Mouse (Mus musculus) heart, embryonic 13.5 days (tissue): Measurements from ENCODE around the gene Rnpepl1. TPM values are rescaled to one million over a fixed set of nuclear protein-coding genes. Genes with fewer than 3 reads are reported as not detected.
A peak's percentile ranks its signal among the peaks of the same experiment; 100 is the strongest.

Experiments used
- ATAC-seq: fragments of 200-750 bp; cut with Nextera tagmentation; 2 replicates; pipeline ENCODE4 v1.8.0; 2017; ENCODE audit warnings: moderate TSS enrichment; ENCODE audit not compliant: insufficient number of reproducible peaks, low FRiP score, low TSS enrichment; ENCODE audit errors: extremely low read depth
- H3K27ac ChIP-seq: fragments of 300-500 bp; sonication (generic); replicated peaks from 2 replicates; pipeline ENCODE4 v1.5.1; 2015; ENCODE audit warnings: moderate library complexity, mild to moderate bottlenecking, inconsistent platforms
- H3K27me3 ChIP-seq: fragments of 300-500 bp; sonication (generic); replicated peaks from 2 replicates; pipeline ENCODE4 v1.6.1; 2015; ENCODE audit warnings: mild to moderate bottlenecking, inconsistent platforms
- H3K36me3 ChIP-seq: fragments of 300-500 bp; sonication (generic); 2 replicates; pipeline ENCODE4 v1.6.1; 2015; ENCODE audit warnings: mild to moderate bottlenecking, inconsistent platforms
- H3K4me1 ChIP-seq: fragments of 300-500 bp; sonication (generic); 2 replicates; pipeline ENCODE4 v1.6.1; 2015; ENCODE audit warnings: inconsistent platforms
- H3K4me2 ChIP-seq: fragments of 300-500 bp; sonication (generic); 2 replicates; pipeline ENCODE4 v1.6.1; 2015; ENCODE audit warnings: inconsistent platforms, mild to moderate bottlenecking, moderate library complexity
- H3K4me3 ChIP-seq: fragments of 300-500 bp; sonication (generic); 2 replicates; pipeline ENCODE4 v1.5.1; 2015; ENCODE audit warnings: moderate library complexity, mild to moderate bottlenecking, inconsistent platforms
- H3K9ac ChIP-seq: fragments of 300-500 bp; sonication (generic); 2 replicates; pipeline ENCODE4 v1.6.1; 2015; ENCODE audit warnings: inconsistent platforms, mild to moderate bottlenecking, moderate library complexity
- H3K9me3 ChIP-seq: fragments of 300-500 bp; sonication (generic); 2 replicates; pipeline ENCODE4 v1.6.1; 2016; ENCODE audit warnings: inconsistent platforms
- WGBS: fragments of 180-500 bp; shearing (Covaris S2); methylation state at CpG from one replicate; pipeline ENCODE4 v1.1.7; 2015; ENCODE audit warnings: mixed read lengths; 5-methylcytosine and 5-hydroxymethylcytosine counted together
- polyA plus RNA-seq: library from polyadenylated mRNA; unstranded; fragments of >200 nt; fragmentation: Nextera tagmentation; extraction: Ambion mirVana; gene quantifications from 2 replicates; pipeline ENCODE4 v1.2.1, GENCODE M21; 2015

Rnpepl1 gene
- polyA plus RNA-seq, 1 experiment from 2014 or later = 31.0 TPM

- Histone ChIP-seq H3K9ac (peak overlapping the region; percentile 86), H3K9me3 (no peaks in the 10 kb centered on the region), H3K4me3 (peak overlapping the region; percentile 84), H3K27me3 (peaks cover 6% of the 10 kb centered on the region), H3K4me2 (peak overlapping the region; percentile 83), H3K4me1 (peaks cover 45% of the 10 kb centered on the region), H3K27ac (peak overlapping the region; percentile 87), H3K36me3 (no peaks in the 10 kb centered on the region)
- WGBS = 38% methylated on average over 20 of the region's 20 CpGs
- no peak for ATAC-seq
Observed at GRCm38 (mm10) chr1:92907632-92908360, 2.8 kb upstream of the Rnpepl1 start.

GRCm38 (mm10) chr1:92908664-92909063 is 1.9 kb upstream of the Rnpepl1 start:
- H3K4me2 ChIP-seq = no peak overlapping the region
- no peak for ATAC-seq
- 92% methylated on average over 3 of the region's 3 CpGs for WGBS

GRCm38 (mm10) chr1:92909068-92909467 is 1.5 kb upstream of the Rnpepl1 start:
- peaks cover 6% of the 10 kb centered on the region; the same call in 1 of the 2 replicates for H3K27me3 ChIP-seq
- no peak overlapping the region for H3K9ac ChIP-seq
- peaks cover 43% of the 10 kb centered on the region for H3K4me1 ChIP-seq
- no peaks in the 10 kb centered on the region for H3K9me3 ChIP-seq
- H3K27ac ChIP-seq = no peak overlapping the region
- H3K4me3 ChIP-seq = no peak overlapping the region
- no peak overlapping the region for H3K4me2 ChIP-seq
- H3K36me3 ChIP-seq = peaks cover 4% of the 10 kb centered on the region
- no peak for ATAC-seq
- WGBS = 68% methylated on average over 4 of the region's 4 CpGs

More at GRCm38 (mm10) chr1:92908664-92909063, 1.9 kb upstream of the Rnpepl1 start:
- Histone ChIP-seq H3K4me1 (peaks cover 43% of the 10 kb centered on the region), H3K36me3 (no peaks in the 10 kb centered on the region), H3K9ac (no peak overlapping the region), H3K9me3 (no peaks in the 10 kb centered on the region), H3K27me3 (peaks cover 6% of the 10 kb centered on the region), H3K27ac (no peak overlapping the region), H3K4me3 (no peak overlapping the region)

GRCm38 (mm10) chr1:92910925-92911720 is 540 bp downstream of the Rnpepl1 start:
- Histone ChIP-seq H3K36me3 (peaks cover 24% of the 10 kb centered on the region), H3K27ac (peak overlapping the region; percentile 90), H3K4me1 (peaks cover 43% of the 10 kb centered on the region), H3K9me3 (no peaks in the 10 kb centered on the region), H3K4me2 (peak overlapping the region; percentile 96), H3K9ac (peak overlapping the region; percentile 93), H3K27me3 (peaks cover 6% of the 10 kb centered on the region; the same call in 1 of the 2 replicates), H3K4me3 (peak overlapping the region; percentile 71)
- 0 out of 2 replicates have a peak, but pooled peaks have one; percentile 5 for ATAC-seq
- WGBS = 1% methylated on average over 77 of the region's 85 CpGs

GRCm38 (mm10) chr1:92911721-92912138 is 1.1 kb downstream of the Rnpepl1 start:
- Histone ChIP-seq H3K9me3 (no peaks in the 10 kb centered on the region), H3K27me3 (peaks cover 6% of the 10 kb centered on the region; the same call in 1 of the 2 replicates), H3K4me1 (peaks cover 37% of the 10 kb centered on the region), H3K27ac (peak overlapping the region; percentile 90), H3K9ac (peak overlapping the region; percentile 93), H3K4me3 (peak overlapping the region; percentile 71), H3K4me2 (peak overlapping the region; percentile 96), H3K36me3 (peaks cover 30% of the 10 kb centered on the region)
- no peak for ATAC-seq
- 48% methylated on average over 8 of the region's 8 CpGs for WGBS

- peaks cover 37% of the 10 kb centered on the region for H3K4me1 ChIP-seq
- no peak for ATAC-seq
- H3K36me3 ChIP-seq = peaks cover 36% of the 10 kb centered on the region
- WGBS = 64% methylated on average over 1 of the region's 1 CpGs
- H3K27me3 ChIP-seq = peaks cover 6% of the 10 kb centered on the region; the same call in 1 of the 2 replicates
- no peaks in the 10 kb centered on the region for H3K9me3 ChIP-seq
- peak overlapping the region; percentile 96 for H3K4me2 ChIP-seq
- H3K4me3 ChIP-seq = peak overlapping the region; percentile 71
- H3K9ac ChIP-seq = peak overlapping the region; percentile 93
- no peak overlapping the region for H3K27ac ChIP-seq
Observed at GRCm38 (mm10) chr1:92912286-92912685, 1.7 kb downstream of the Rnpepl1 start.

- 69% methylated on average over 4 of the region's 4 CpGs for WGBS
- Histone ChIP-seq H3K4me2 (no peak overlapping the region), H3K36me3 (peaks cover 56% of the 10 kb centered on the region), H3K27ac (no peak overlapping the region), H3K27me3 (no peaks in the 10 kb centered on the region), H3K4me1 (peaks cover 29% of the 10 kb centered on the region), H3K4me3 (no peak overlapping the region), H3K9ac (no peak overlapping the region), H3K9me3 (no peaks in the 10 kb centered on the region)
- no peak for ATAC-seq
Observed at GRCm38 (mm10) chr1:92914239-92914638, 3.7 kb downstream of the Rnpepl1 start.

- no peaks in the 10 kb centered on the region for H3K27me3 ChIP-seq
- no peaks in the 10 kb centered on the region for H3K9me3 ChIP-seq
- H3K36me3 ChIP-seq = peaks cover 63% of the 10 kb centered on the region
- no peak overlapping the region for H3K4me3 ChIP-seq
- peaks cover 22% of the 10 kb centered on the region for H3K4me1 ChIP-seq
- H3K27ac ChIP-seq = no peak overlapping the region
- H3K4me2 ChIP-seq = no peak overlapping the region
- WGBS = 89% methylated on average over 11 of the region's 11 CpGs
- no peak overlapping the region for H3K9ac ChIP-seq
- no peak for ATAC-seq
Observed at GRCm38 (mm10) chr1:92914993-92915392, 4.4 kb downstream of the Rnpepl1 start.

GRCm38 (mm10) chr1:92916725-92917124 is 6.1 kb downstream of the Rnpepl1 start:
- Histone ChIP-seq H3K27ac (no peak overlapping the region), H3K4me1 (peaks cover 29% of the 10 kb centered on the region), H3K27me3 (no peaks in the 10 kb centered on the region), H3K9me3 (no peaks in the 10 kb centered on the region), H3K9ac (no peak overlapping the region), H3K36me3 (peaks cover 76% of the 10 kb centered on the region), H3K4me3 (no peak overlapping the region), H3K4me2 (no peak overlapping the region)
- 86% methylated on average over 9 of the region's 9 CpGs for WGBS
- no peak for ATAC-seq

- WGBS = 96% methylated on average over 11 of the region's 11 CpGs
- Histone ChIP-seq H3K36me3 (peaks cover 71% of the 10 kb centered on the region), H3K4me2 (no peak overlapping the region)
Observed at GRCm38 (mm10) chr1:92919151-92919550, 8.6 kb downstream of the Rnpepl1 start.

GRCm38 (mm10) chr1:92919775-92920174 is 9.2 kb downstream of the Rnpepl1 start:
- H3K36me3 ChIP-seq = peaks cover 65% of the 10 kb centered on the region
- WGBS = 85% methylated on average over 12 of the region's 12 CpGs

More at GRCm38 (mm10) chr1:92919151-92919550, 8.6 kb downstream of the Rnpepl1 start:
- no peak overlapping the region for H3K9ac ChIP-seq
- no peak overlapping the region for H3K27ac ChIP-seq
- H3K9me3 ChIP-seq = no peaks in the 10 kb centered on the region
- no peak overlapping the region for H3K4me3 ChIP-seq
- ATAC-seq = no peak
- peaks cover 22% of the 10 kb centered on the region for H3K4me1 ChIP-seq
- peaks cover 14% of the 10 kb centered on the region for H3K27me3 ChIP-seq

More at GRCm38 (mm10) chr1:92919775-92920174, 9.2 kb downstream of the Rnpepl1 start:
- ATAC-seq = no peak
- Histone ChIP-seq H3K4me1 (peaks cover 22% of the 10 kb centered on the region), H3K9ac (no peak overlapping the region), H3K4me3 (no peak overlapping the region), H3K27me3 (peaks cover 14% of the 10 kb centered on the region), H3K4me2 (no peak overlapping the region), H3K9me3 (no peaks in the 10 kb centered on the region), H3K27ac (no peak overlapping the region)
